Mouse (Mus musculus): ENCODE results near the gene Hist3h2ba.

DNA sequence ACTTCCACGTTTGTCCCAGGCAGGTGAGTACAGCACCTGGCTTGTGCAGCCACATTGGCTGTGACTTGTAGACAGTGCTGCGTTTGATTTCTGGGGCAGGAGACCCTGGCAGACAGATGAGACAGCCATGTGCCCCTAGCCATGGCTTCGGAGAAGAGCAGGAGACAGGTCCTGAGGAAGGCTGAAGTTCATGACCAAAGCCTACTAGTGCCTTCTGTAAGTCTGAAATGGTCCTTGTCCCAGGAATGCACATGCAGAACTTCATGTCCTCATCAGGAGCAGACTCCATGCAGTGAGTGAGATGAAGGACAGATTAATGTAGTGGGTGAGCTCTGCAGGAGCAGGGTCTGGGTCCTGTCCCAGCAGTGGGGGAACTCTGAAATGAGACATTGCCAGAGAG lies 43.2 kb downstream of the Hist3h2ba start:
- TF ChIP-seq NANOG (IDR thresholded peaks at IDR 0.05; ENCODE audit: borderline replicate concordance, low read length) (no peak), CTCF (conservative IDR thresholded peaks at IDR 0.05; ENCODE audit: low read length) (no peak)

Measured in E14TG2a.4 (cell line).